Mouse (Mus musculus): ENCODE results near the gene Wnt8b.

DNA sequence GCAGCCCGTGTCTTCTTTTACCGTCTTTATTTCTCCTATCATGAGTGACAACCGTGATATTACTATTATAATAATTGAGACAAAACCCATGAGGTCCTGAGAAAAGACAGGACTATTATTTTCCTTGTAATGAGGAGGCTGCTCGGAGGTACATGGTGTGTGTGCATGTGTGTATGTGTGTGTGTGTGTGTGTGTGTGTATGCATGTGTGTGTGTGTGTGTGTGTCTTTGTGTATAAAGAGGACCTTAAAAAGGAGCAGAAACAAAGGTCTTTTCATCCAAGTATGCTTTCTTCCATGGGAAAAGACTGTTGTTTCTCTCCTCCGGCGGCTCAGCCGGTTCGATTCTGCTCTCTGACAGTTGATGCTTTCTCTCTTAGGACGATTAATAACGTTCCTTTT is 3.7 kb downstream of the Wnt8b start:
- TF ChIP-seq CTCF (IDR thresholded peaks at IDR 0.05; ENCODE audit: extremely low read depth, insufficient read depth, insufficient read length, insufficient replicate concordance) (no peak), POLR2A (IDR thresholded peaks at IDR 0.05; ENCODE audit: low read depth, low read length) (no peak)
